Mouse (Mus musculus) bone marrow, adult 2 months (tissue): ENCODE measurements around the gene Ift88.

Source experiments
- CTCF ChIP-seq: fragments of 200-500 bp; IDR thresholded peaks from 2 replicates; pipeline ENCODE4 v1.5.1; 2011; ENCODE audit warnings: low read length, control low read depth; ENCODE audit not compliant: control insufficient read depth, insufficient read depth
- POLR2A ChIP-seq: fragments of 200-500 bp; IDR thresholded peaks from 2 replicates; pipeline ENCODE4 v1.6.1; 2011; ENCODE audit warnings: low read depth, mild to moderate bottlenecking, control low read depth, low read length, borderline replicate concordance; ENCODE audit not compliant: control insufficient read depth

DNA sequence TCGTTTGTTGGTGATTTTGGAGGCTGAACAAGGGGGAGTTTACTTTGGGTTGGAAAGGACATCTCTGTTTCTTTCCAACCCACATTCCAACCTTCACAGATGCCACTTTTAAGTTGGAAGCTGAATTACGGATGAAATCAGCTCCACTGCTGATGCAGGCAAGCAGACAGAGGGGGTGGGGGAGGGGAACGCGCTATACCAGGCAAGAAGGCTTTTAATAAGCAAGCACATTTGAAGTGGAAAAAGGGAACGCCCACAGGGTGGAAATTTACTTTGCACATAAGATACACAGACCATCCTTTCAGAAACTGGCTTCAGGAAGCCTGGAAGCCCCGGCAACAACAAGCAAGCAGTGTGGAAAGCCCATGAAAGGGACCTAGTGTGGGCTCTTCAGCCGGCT is 11.7 kb upstream of the Ift88 start:
- TF ChIP-seq CTCF (no peak), POLR2A (no peak)
